Mouse (Mus musculus): ENCODE data around the gene Tmbim4. TPM values are rescaled to one million over a fixed set of nuclear protein-coding genes. Genes with fewer than 3 reads are reported as not detected.
A peak's percentile ranks its signal among the peaks of the same experiment; 100 is the strongest.

Gene Tmbim4
- polyA plus RNA-seq, 1 experiment: 52.1 TPM

GRCm38 (mm10) chr10:120171340-120171739 lies 30.1 kb upstream of the Tmbim4 start:
- Histone ChIP-seq H3K27me3 (ENCODE audit: control insufficient read depth, insufficient read depth, low read length, poor library complexity, severe bottlenecking) (no peaks in the 10 kb centered on the region), H3K27ac (ENCODE audit: insufficient read depth, low read length) (peak overlapping the region; percentile 99), H3K4me3 (ENCODE audit: low read depth, low read length) (no peak overlapping the region), H3K9ac (ENCODE audit: low read depth, poor library complexity, severe bottlenecking) (no peak overlapping the region), H3K4me1 (ENCODE audit: control insufficient read depth, insufficient read depth, low read length) (no peaks in the 10 kb centered on the region), H3K36me3 (ENCODE audit: control insufficient read depth, insufficient read depth, low read length, poor library complexity, severe bottlenecking) (peaks cover 7% of the 10 kb centered on the region), H3K9me3 (replicated peaks; ENCODE audit: control insufficient read depth, insufficient read depth, low read length, poor library complexity, severe bottlenecking) (peaks cover 30% of the 10 kb centered on the region)
- TF ChIP-seq POLR2A (IDR thresholded peaks at IDR 0.05; ENCODE audit: insufficient read depth, low read length) (no peak), CTCF (IDR thresholded peaks at IDR 0.05; ENCODE audit: low read depth, low read length) (no peak), EP300 (IDR thresholded peaks at IDR 0.05; ENCODE audit: insufficient read depth, low read depth, low read length) (peak; percentile 96)

DNA sequence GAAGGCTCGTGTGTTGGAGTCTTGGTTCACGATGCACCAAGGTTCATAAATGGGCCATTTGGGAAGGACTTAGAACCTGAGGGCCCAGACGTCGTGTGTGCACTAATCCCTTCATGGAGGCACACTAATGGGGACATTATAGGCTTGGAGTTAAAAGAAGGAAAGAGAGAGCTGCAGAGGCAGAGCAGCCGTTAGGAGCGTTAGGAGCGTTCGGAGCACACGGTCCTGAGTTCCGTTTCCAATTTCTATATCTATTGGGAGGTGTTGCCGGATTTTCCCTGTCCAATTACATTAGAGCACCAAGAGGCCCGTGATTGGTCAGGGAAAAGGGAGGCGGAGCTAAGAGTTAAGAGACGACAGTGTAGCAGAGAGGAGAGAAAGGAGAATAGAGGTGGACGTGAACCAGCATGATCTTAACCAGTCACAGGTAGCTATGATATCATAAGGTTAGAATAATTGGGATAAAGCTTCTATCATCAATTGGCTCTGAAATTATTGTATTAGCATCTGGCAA lies 27.1 kb upstream of the Tmbim4 start:
- TF ChIP-seq POLR2A (IDR thresholded peaks at IDR 0.05; ENCODE audit: insufficient read depth, low read length): no peak
- no peak for TF ChIP-seq CTCF (IDR thresholded peaks at IDR 0.05; ENCODE audit: low read depth, low read length)
- TF ChIP-seq EP300 (IDR thresholded peaks at IDR 0.05; ENCODE audit: insufficient read depth, low read depth, low read length): no peak

GRCm38 (mm10) chr10:120182887-120183286 lies 18.5 kb upstream of the Tmbim4 start:
- Histone ChIP-seq H3K36me3 (ENCODE audit: control insufficient read depth, insufficient read depth, low read length, poor library complexity, severe bottlenecking) (0 out of 2 replicates have a peak, but pooled peaks cover 3% of the 10 kb centered on the region), H3K27ac (ENCODE audit: insufficient read depth, low read length) (no peak overlapping the region), H3K27me3 (ENCODE audit: control insufficient read depth, insufficient read depth, low read length, poor library complexity, severe bottlenecking) (no peaks in the 10 kb centered on the region), H3K9me3 (replicated peaks; ENCODE audit: control insufficient read depth, insufficient read depth, low read length, poor library complexity, severe bottlenecking) (peaks cover 7% of the 10 kb centered on the region), H3K4me3 (ENCODE audit: low read depth, low read length) (no peak overlapping the region), H3K4me1 (ENCODE audit: control insufficient read depth, insufficient read depth, low read length) (no peaks in the 10 kb centered on the region), H3K9ac (ENCODE audit: low read depth, poor library complexity, severe bottlenecking) (no peak overlapping the region)
- TF ChIP-seq POLR2A (IDR thresholded peaks at IDR 0.05; ENCODE audit: insufficient read depth, low read length) (no peak), EP300 (IDR thresholded peaks at IDR 0.05; ENCODE audit: insufficient read depth, low read depth, low read length) (no peak), CTCF (IDR thresholded peaks at IDR 0.05; ENCODE audit: low read depth, low read length) (no peak)

More for the DNA sequence above, 27.1 kb upstream of the Tmbim4 start:
- Histone ChIP-seq H3K36me3 (ENCODE audit: control insufficient read depth, insufficient read depth, low read length, poor library complexity, severe bottlenecking) (peaks cover 10% of the 10 kb centered on the region), H3K9ac (ENCODE audit: low read depth, poor library complexity, severe bottlenecking) (no peak overlapping the region), H3K9me3 (replicated peaks; ENCODE audit: control insufficient read depth, insufficient read depth, low read length, poor library complexity, severe bottlenecking) (peaks cover 34% of the 10 kb centered on the region), H3K4me1 (ENCODE audit: control insufficient read depth, insufficient read depth, low read length) (no peaks in the 10 kb centered on the region), H3K4me3 (ENCODE audit: low read depth, low read length) (no peak overlapping the region), H3K27me3 (ENCODE audit: control insufficient read depth, insufficient read depth, low read length, poor library complexity, severe bottlenecking) (no peaks in the 10 kb centered on the region), H3K27ac (ENCODE audit: insufficient read depth, low read length) (no peak overlapping the region)

DNA sequence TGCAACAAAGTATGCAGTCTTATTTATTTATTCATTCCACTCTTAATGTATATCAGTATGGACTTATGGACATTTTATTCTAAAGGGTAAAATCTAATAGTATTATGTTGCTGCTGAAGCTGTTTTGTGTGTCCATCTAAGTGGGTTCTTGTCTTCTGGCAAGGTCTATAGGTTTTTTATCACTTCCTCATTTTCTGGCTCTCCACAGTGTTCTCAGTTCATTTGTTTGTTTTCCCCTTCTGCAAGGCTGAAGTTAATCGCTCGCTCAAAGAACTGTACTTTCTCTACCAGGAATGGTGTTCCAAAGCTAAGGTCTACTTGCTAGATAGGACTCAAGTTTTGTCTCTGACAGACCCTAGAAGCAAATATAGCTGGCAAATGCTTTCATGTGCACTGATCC lies 18.0 kb upstream of the Tmbim4 start:
- TF ChIP-seq CTCF (IDR thresholded peaks at IDR 0.05; ENCODE audit: low read depth, low read length) (no peak), POLR2A (IDR thresholded peaks at IDR 0.05; ENCODE audit: insufficient read depth, low read length) (no peak), EP300 (IDR thresholded peaks at IDR 0.05; ENCODE audit: insufficient read depth, low read depth, low read length) (no peak)
- Histone ChIP-seq H3K36me3 (ENCODE audit: control insufficient read depth, insufficient read depth, low read length, poor library complexity, severe bottlenecking) (0 out of 2 replicates have a peak, but pooled peaks cover 3% of the 10 kb centered on the region), H3K9ac (ENCODE audit: low read depth, poor library complexity, severe bottlenecking) (no peak overlapping the region), H3K9me3 (replicated peaks; ENCODE audit: control insufficient read depth, insufficient read depth, low read length, poor library complexity, severe bottlenecking) (peaks cover 7% of the 10 kb centered on the region), H3K4me3 (ENCODE audit: low read depth, low read length) (no peak overlapping the region), H3K27ac (ENCODE audit: insufficient read depth, low read length) (no peak overlapping the region), H3K4me1 (ENCODE audit: control insufficient read depth, insufficient read depth, low read length) (no peaks in the 10 kb centered on the region), H3K27me3 (ENCODE audit: control insufficient read depth, insufficient read depth, low read length, poor library complexity, severe bottlenecking) (no peaks in the 10 kb centered on the region)

DNA sequence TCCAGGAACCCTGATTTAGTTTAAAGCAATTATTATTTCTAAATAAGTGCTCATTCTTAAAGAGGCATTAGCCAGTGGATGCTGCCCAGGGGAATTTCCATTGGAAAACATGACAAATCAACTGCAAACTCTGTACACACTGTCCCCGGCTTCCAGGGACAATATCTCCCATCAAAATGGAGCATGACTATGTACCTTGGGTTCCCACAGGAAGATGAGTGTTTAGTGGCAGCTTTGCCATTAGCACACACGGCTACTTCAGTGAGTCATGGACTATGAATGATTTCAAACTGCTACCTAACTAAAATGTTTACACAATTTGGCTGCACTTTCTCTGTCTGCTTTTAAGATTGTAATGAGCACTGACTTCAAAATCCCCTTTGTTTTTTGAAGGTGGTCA lies 12.9 kb upstream of the Tmbim4 start:
- TF ChIP-seq POLR2A (IDR thresholded peaks at IDR 0.05; ENCODE audit: insufficient read depth, low read length): no peak
- TF ChIP-seq CTCF (IDR thresholded peaks at IDR 0.05; ENCODE audit: low read depth, low read length): no peak
- no peak for TF ChIP-seq EP300 (IDR thresholded peaks at IDR 0.05; ENCODE audit: insufficient read depth, low read depth, low read length)
- H3K4me3 ChIP-seq (ENCODE audit: low read depth, low read length): no peak overlapping the region
- H3K9ac ChIP-seq (ENCODE audit: low read depth, poor library complexity, severe bottlenecking): no peak overlapping the region
- no peaks in the 10 kb centered on the region for H3K4me1 ChIP-seq (ENCODE audit: control insufficient read depth, insufficient read depth, low read length)
- H3K27me3 ChIP-seq (ENCODE audit: control insufficient read depth, insufficient read depth, low read length, poor library complexity, severe bottlenecking): no peaks in the 10 kb centered on the region
- H3K27ac ChIP-seq (ENCODE audit: insufficient read depth, low read length): no peak overlapping the region
- H3K9me3 ChIP-seq (replicated peaks; ENCODE audit: control insufficient read depth, insufficient read depth, low read length, poor library complexity, severe bottlenecking): no peaks in the 10 kb centered on the region
- no peaks in the 10 kb centered on the region for H3K36me3 ChIP-seq (ENCODE audit: control insufficient read depth, insufficient read depth, low read length, poor library complexity, severe bottlenecking)

DNA sequence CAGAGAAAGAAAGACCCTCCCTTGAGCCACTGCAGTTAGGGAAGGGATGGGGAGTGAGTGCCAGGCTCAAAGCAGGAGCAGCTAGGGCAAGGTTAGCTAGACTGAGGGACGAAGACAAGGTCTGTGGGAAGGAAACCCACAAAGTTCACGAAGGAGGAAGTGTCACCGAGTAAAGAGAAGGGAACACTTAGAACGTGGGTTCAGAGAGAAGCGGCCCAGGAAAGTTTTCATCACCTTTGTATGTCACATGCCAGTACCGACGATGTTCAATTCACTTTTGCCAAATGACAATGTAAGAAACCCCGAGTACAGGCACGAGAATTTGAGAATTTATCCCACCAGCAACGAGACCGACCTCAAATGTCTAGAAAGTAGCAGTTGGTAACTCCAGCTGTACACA lies 12.1 kb upstream of the Tmbim4 start:
- H3K4me3 ChIP-seq (ENCODE audit: low read depth, low read length): no peak overlapping the region
- H3K4me1 ChIP-seq (ENCODE audit: control insufficient read depth, insufficient read depth, low read length): no peaks in the 10 kb centered on the region
- no peak overlapping the region for H3K27ac ChIP-seq (ENCODE audit: insufficient read depth, low read length)
- no peaks in the 10 kb centered on the region for H3K9me3 ChIP-seq (replicated peaks; ENCODE audit: control insufficient read depth, insufficient read depth, low read length, poor library complexity, severe bottlenecking)
- no peaks in the 10 kb centered on the region for H3K27me3 ChIP-seq (ENCODE audit: control insufficient read depth, insufficient read depth, low read length, poor library complexity, severe bottlenecking)
- TF ChIP-seq CTCF (IDR thresholded peaks at IDR 0.05; ENCODE audit: low read depth, low read length) (no peak), EP300 (IDR thresholded peaks at IDR 0.05; ENCODE audit: insufficient read depth, low read depth, low read length) (no peak), POLR2A (IDR thresholded peaks at IDR 0.05; ENCODE audit: insufficient read depth, low read length) (no peak)
- H3K36me3 ChIP-seq (ENCODE audit: control insufficient read depth, insufficient read depth, low read length, poor library complexity, severe bottlenecking): no peaks in the 10 kb centered on the region
- H3K9ac ChIP-seq (ENCODE audit: low read depth, poor library complexity, severe bottlenecking): no peak overlapping the region
